Mouse (Mus musculus) urinary bladder, adult 2 months (tissue): Measurements from ENCODE around the gene Col15a1. TPM values are rescaled to one million over a fixed set of nuclear protein-coding genes. Genes with fewer than 3 reads are reported as not detected.

ENCODE experiments used
- DNase-seq: peaks from one replicate; pipeline ENCODE4 v3.0.0; 2022; ENCODE audit warnings: low spot score
- polyA plus RNA-seq: library from polyadenylated mRNA; depleted of rRNA; stranded (reverse); fragments of >200 nt; gene quantifications from 2 replicates; pipeline ENCODE4 v1.2.3, GENCODE M21; 2012

Gene Col15a1
- polyA plus RNA-seq, 1 experiment: 117 TPM

- DNase-seq: no peak
Observed at GRCm38 (mm10) chr4:47272452-47273130, 64.6 kb downstream of the Col15a1 start.

- DNase-seq: no peak
Observed at GRCm38 (mm10) chr4:47273795-47274194, 65.8 kb downstream of the Col15a1 start.

GRCm38 (mm10) chr4:47274911-47275310, 67.0 kb downstream of the Col15a1 start:
- DNase-seq: no peak

GRCm38 (mm10) chr4:47278397-47278796, 70.4 kb downstream of the Col15a1 start:
- DNase-seq: no peak

- no peak for DNase-seq
Observed at GRCm38 (mm10) chr4:47279085-47279707, 71.2 kb downstream of the Col15a1 start.

- no peak for DNase-seq
Observed at GRCm38 (mm10) chr4:47280126-47280525, 72.2 kb downstream of the Col15a1 start.

- DNase-seq: no peak
Observed at GRCm38 (mm10) chr4:47281920-47282682, 74.1 kb downstream of the Col15a1 start.

GRCm38 (mm10) chr4:47284311-47284710, 76.3 kb downstream of the Col15a1 start:
- no peak for DNase-seq

GRCm38 (mm10) chr4:47284874-47285273, 76.9 kb downstream of the Col15a1 start:
- no peak for DNase-seq

- no peak for DNase-seq
Observed at GRCm38 (mm10) chr4:47286599-47287147, 78.7 kb downstream of the Col15a1 start.

GRCm38 (mm10) chr4:47287468-47287867, 79.5 kb downstream of the Col15a1 start:
- no peak for DNase-seq

- no peak for DNase-seq
Observed at GRCm38 (mm10) chr4:47288306-47288705, 80.3 kb downstream of the Col15a1 start.

GRCm38 (mm10) chr4:47289526-47289925, 81.6 kb downstream of the Col15a1 start:
- DNase-seq: no peak

GRCm38 (mm10) chr4:47290448-47290847, 82.5 kb downstream of the Col15a1 start:
- no peak for DNase-seq

GRCm38 (mm10) chr4:47291013-47291412, 83.1 kb downstream of the Col15a1 start:
- DNase-seq: no peak

GRCm38 (mm10) chr4:47292956-47293355, 85.0 kb downstream of the Col15a1 start:
- no peak for DNase-seq

GRCm38 (mm10) chr4:47293771-47294543, 86.0 kb downstream of the Col15a1 start:
- peak; percentile 58 for DNase-seq

GRCm38 (mm10) chr4:47294544-47295070, 86.6 kb downstream of the Col15a1 start:
- no peak for DNase-seq

GRCm38 (mm10) chr4:47295547-47295946, 87.6 kb downstream of the Col15a1 start:
- DNase-seq: no peak

GRCm38 (mm10) chr4:47300701-47301100, 92.7 kb downstream of the Col15a1 start:
- DNase-seq: no peak

GRCm38 (mm10) chr4:47302610-47303009, 94.6 kb downstream of the Col15a1 start:
- no peak for DNase-seq
